Mouse (Mus musculus) myocyte (in vitro differentiated cells): Measurements from ENCODE around the gene Iqsec1.
"Not testable (repeated sequence)": the region's sequence is repeated elsewhere in the genome, so short reads cannot be mapped to it uniquely, and the experiment has no call there.

Experiments
- CEBPB ChIP-seq: IDR thresholded peaks from 2 replicates; pipeline ENCODE4 v1.6.1; 2011; ENCODE audit warnings: mild to moderate bottlenecking, moderate library complexity; ENCODE audit not compliant: poor library complexity, insufficient read depth, severe bottlenecking
- E2F4 ChIP-seq: IDR thresholded peaks from one replicate; pipeline ENCODE4 v1.6.1; 2011; ENCODE audit warnings: mild to moderate bottlenecking, control low read depth, moderate library complexity; ENCODE audit not compliant: insufficient read depth
- MAX ChIP-seq: IDR thresholded peaks from one replicate; pipeline ENCODE4 v1.6.1; 2011; ENCODE audit warnings: low read depth, mild to moderate bottlenecking, control low read depth
- MYOD1 ChIP-seq, 3 experiments: IDR thresholded peaks; one replicate each; pipeline ENCODE4 v1.6.1; 2011; ENCODE audit warnings: control low read depth in 2 of 3, low read depth in 2 of 3, mild to moderate bottlenecking in 2 of 3, moderate library complexity in 1 of 3; ENCODE audit not compliant: insufficient read length in 2 of 3, control insufficient read depth in 1 of 3
- MYOG ChIP-seq, 3 experiments: IDR thresholded peaks; one replicate each; pipeline ENCODE4 v1.6.1; 2011; ENCODE audit warnings: control low read depth in 2 of 3, low read depth in 2 of 3, mild to moderate bottlenecking in 2 of 3; ENCODE audit not compliant: insufficient read length in 2 of 3, control insufficient read depth in 1 of 3, insufficient read depth in 1 of 3
- POLR2A ChIP-seq: IDR thresholded peaks from one replicate; pipeline ENCODE4 v1.6.1; 2011; ENCODE audit warnings: low read depth, mild to moderate bottlenecking, control low read depth, moderate library complexity; ENCODE audit not compliant: insufficient read length
- POLR2AphosphoS2 ChIP-seq: IDR thresholded peaks from one replicate; pipeline ENCODE4 v1.6.1; 2011; ENCODE audit warnings: low read depth, control low read depth; ENCODE audit not compliant: insufficient read length

- not testable (repeated sequence) for TF ChIP-seq MAX; POLR2A; E2F4; POLR2AphosphoS2; CEBPB; MYOD1 (IDR thresholded peaks at IDR 0.05; ENCODE audit: control insufficient read depth in 1 of 3, insufficient read length in 2 of 3, low read depth in 2 of 3); MYOG (IDR thresholded peaks at IDR 0.05; ENCODE audit: control insufficient read depth in 1 of 3, insufficient read depth in 1 of 3, insufficient read length in 2 of 3, low read depth in 2 of 3)
Measured at GRCm38 (mm10) chr6:90632526-90632925, 356.0 kb downstream of the Iqsec1 start.
